Mouse (Mus musculus) left cerebral cortex, adult 18-20 months (tissue): ENCODE data around the gene Tenm2. TPM values are rescaled to one million over a fixed set of nuclear protein-coding genes. Genes with fewer than 3 reads are reported as not detected.

ENCODE experiments used
- DNase-seq, 2 experiments: peaks; one replicate each; pipeline ENCODE4 v3.0.0; 2021 to 2022; ENCODE audit warnings: low spot score in 2 of 2, mixed read lengths in 1 of 2
- total RNA-seq, 2 experiments: library from RNA; stranded (reverse); gene quantifications; 2 replicates each; pipeline ENCODE4 v1.2.3; 2021

Tenm2 gene
- total RNA-seq, 2 experiments from 2014 or later, result 74.9 to 82.1 TPM

DNA sequence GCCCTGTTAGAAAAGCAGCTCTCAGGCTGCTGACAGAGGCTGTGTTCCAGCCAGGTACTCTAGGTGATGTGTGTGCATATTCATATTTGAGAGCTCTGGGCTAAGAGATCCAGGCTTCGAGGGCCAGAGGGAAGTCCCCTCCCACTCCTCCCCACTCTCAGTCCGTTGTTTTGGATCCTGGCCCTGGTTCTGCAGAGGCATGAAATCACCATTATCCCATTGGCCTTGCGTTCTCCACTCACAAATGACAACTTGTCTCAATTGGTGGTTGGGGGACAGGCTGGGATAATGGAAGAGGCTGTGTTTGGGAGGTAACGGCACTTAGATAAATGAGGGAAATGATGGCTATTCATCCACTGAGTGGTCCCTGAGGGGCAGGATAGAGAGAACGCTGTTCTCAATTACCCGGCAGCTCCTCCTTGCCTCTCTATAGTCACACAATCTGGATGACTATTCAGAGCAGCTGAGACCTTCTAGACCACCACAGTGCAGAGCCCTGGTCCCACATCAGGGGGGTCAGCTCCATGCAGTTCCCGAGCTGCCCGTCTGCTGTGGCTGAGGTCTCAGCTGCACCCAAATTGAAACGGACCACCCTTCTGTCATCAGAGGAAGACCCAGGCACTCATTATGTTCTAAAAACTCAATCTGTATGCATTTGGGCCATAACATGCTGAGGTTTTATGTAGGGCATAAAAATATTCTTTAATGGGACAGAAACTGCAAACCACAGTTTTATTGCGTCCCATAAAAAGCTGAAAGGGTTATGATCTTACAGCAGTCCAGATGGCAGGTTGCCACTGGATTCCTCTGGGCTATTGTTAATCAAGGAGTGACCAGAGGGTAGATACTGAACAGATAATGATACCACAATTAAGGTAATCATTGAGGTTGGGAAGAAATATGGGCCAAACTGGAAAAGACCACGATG lies 1226.2 kb downstream of the Tenm2 start:
- no peak for DNase-seq

DNA sequence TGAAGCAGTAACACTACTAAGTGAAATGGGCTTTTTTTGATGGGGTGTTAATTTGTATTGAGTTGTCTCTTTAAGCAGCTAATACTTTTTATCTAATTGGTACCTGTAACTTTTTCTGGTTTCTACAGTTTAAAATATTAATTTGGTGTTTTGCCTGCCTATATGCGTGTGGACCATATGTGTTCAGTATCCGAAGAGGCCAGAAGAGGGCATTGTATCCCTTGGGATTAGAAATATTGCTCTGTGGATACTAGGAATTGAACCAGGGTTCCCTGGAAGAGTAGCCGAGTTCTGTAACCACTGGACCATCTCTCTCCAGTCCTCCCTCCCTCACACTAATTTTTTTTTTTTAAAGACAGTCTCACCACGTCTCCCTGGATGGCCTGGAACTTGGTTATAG lies 1232.9 kb downstream of the Tenm2 start:
- DNase-seq, result no peak

DNA sequence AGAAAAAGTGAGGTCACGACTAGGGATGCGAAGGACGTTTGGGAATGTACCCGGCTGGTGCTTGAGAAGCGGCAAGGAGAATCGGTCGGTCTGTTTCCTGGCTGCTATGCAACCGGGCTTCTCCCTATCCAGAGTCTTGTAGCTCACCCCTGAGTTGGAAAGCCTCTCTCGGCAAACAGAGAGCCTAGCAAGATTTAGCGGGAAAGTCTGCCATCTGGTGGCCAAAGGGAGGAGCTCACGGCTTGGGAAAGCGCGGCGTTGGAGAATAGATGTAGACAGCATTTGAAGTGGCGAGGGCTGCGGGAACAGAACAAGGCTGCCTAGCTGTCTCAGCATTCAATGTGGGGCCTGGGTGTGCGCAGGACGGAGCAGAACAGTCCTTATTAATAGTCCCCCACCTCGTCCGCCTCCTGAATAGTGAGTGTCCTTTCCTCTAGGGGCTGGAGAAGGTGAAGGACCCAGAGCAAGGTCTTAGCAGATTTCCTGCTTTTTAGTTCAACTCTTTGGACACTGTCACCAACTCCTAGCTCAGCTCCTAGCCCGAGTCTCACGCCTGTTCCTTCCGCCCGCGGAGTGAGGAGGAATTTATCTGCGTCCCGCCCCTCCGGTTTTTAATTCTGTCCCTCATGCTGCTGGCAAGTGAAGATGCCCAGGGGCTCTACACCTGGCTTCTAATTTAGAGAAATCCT lies 1234.3 kb downstream of the Tenm2 start:
- peak; percentile 96 for DNase-seq

DNA sequence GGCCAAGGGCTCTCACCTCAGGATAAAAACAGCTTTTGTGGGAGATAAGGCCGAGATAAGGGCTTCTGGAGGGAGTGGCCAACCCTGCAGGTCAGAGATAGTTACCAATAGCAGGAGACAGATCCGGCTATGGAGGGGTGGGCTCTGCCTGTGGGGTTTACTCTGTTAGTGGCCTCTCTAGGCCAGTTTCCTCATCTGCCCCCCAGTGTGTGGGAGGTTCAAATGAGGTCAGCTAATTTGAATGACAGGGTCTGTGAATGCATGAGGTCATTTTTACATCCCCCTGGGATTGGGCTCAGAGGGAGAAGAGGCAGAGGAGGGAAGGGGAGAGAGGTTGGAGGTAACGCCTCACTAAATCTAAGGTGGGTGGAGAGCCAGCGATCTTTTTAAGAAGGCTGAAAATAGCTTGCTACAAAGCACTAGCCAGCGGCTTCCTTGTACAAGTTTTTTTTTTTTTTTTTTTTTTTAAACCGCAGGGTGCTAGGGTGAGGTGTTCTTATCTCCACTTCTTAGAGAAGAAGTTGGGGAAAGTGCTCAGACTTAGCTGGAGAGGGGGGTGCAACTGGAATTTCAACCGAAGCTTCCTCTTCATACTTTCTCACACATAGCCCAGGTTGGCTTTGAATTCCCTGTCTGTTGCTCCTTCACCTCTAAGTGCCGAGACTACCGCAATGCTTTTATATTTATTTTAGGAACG lies 1235.0 kb downstream of the Tenm2 start:
- no peak for DNase-seq

DNA sequence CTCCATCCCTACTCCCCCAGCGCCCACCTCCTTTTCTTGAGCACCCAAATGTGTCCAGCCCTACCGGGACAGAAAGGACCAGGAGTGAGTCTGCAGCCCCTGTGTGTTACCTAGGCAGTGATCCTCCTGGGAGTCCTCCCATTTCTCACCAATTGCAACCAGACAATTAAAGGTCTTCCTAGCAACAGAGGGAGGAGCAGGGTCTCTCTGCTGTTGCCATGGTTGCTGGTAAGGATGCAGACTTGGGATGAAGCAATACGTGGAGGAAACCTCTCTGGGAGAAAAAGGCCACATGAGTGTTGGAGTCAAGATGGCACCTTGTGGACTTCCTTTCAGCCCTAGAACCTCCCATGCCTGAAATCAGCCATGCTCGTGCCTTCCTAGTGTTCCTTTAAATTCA lies 1235.7 kb downstream of the Tenm2 start:
- DNase-seq, result no peak

DNA sequence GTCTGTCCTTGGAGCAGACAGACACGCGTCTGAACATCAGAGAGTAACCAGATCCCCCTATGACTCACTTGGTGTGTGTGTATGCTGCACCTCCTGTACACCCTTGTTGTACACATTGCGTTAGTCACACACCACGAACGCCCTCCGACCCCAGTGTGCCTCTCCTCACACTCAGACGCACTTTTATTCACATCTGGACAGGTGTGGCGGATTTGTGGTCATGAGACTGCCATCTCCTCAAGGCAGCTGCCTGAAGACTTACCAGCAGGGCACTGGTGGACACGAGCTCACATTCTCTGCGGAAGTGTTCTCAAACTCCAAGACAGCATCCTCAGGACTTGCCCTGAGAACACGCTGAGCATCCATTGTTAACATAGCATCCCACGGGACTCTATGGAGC lies 1237.7 kb downstream of the Tenm2 start:
- DNase-seq, result no peak

DNA sequence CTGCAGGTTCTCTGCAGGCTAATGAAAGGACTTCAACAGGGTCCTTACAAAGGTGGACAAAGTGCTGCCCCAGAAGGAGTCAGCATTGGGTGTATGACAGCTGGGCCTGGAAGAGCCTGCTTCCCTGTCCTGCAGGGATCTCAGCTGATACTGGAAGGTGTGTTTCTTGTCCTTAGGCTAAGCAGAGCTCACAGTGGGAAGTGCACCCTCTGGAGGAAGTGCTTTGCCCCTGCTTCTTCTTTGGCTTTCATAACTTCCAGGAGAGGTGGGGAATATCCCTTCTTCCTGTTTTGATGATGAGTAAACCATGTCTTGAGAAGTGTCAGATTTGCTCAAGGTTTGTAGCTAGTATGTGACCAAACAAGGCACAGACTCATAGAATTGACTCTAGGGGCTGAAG lies 1240.5 kb downstream of the Tenm2 start:
- DNase-seq, result no peak

DNA sequence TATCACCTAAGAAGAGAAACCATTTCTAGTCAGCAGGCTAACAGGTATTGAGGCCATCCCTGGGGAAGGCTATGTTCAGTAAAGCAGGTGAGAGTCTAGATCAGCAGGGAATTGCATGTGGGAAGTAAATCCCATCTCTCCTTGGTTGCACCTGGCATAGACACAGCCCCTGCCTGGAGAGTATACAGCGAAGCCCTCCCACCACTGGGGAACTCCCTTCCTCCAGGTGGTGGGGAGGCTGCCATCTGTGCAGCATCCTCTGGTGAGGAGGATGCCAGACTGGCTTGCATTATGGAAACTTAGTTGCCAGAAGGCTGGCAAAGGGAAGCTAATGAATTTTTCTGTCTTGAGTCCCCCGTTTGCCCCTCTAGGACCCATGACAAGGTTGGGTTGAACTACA lies 1243.9 kb downstream of the Tenm2 start:
- DNase-seq, result peak; percentile 64

DNA sequence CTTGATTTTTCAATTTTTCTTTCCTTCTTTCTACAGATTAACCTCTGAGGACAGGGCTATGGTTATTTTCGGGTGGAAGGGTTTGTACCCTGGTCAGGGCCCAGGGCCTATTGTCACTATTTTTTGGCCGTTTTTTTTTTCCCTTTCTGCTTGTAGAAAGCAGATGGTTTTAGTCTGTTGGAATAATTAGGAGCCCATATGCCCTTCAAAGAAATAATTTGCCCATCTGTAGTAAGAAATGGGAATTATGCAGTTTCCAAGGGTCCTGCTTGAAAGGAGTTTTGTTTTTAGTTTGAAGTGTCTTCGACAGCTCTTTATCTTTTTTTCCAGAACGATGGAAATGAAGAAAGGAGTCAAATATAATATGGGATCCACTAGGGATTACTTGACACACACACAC lies 1245.8 kb downstream of the Tenm2 start:
- no peak for DNase-seq

DNA sequence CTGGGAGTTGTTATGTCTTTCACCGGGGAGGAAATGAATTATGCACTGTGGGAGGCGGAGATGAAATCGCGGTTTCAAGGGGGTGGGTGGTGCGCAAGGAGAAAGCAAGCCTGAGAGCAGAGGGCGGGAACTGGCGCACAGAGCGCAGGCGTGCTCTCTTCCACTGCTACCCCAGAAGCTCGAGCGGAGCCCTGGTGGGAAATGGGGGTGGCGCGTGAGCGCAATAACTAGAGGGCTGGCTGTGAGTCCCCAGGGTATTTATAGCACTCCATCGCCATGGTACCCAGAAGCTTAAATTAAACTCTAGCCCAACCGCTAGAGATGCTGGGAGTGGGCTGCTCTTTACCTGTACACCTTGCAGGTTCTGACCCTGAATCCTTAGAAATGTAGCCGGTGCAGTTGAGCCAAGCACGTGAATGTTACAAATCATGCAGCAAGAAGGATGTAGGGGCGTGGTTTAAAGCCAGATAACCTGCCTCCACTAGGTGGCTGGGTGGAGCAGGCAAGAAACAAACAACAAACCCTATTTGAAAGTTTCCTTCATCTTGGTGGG lies 1249.8 kb downstream of the Tenm2 start:
- peak; percentile 80 to 89 for DNase-seq

DNA sequence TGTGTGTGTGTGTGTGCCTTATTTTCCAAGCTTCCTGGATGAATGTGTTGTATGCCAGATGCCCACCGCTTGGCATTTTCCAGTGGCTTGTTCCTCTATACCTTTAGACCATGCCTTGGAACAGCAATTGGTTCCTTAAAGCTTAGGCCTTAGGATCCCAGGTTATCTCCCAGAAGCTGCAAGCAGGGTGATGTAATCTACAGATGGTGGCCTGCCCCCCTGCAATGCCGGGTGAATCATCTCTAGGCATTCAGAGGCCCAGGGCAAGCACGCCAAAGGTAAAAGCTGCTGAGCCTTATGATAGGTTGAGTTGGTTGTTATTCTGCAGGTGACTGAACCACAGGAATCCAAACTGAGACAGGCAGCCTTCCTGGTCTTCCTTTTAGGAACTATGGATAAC lies 1253.0 kb downstream of the Tenm2 start:
- DNase-seq, result no peak

DNA sequence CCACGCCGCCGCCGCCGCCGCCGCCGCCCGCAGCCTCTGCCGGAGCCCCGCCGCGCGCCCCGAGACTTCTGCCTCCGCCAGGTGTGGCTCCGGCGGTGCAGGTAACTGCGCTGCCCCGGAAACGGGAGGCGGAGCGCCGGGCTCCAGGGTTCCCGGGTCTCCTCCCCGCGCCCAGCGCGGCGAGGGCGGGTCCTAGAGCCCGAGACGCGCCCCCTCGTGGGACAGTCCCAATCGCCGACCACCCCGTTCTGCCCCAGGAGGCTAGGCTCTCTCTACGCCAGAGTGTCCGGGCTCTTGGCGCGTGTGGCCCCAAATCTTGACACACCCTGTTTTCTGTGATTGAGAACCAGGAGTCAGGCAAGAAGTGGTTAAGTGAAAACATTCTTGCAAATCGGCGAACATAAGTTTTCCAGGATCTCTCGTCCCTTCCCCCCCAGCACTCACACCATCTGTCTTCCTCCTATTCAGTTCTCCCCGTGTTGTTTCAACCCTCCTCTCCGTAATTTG lies 1255.3 kb downstream of the Tenm2 start, which contains the start of gene Wwc1:
Gene Wwc1 (minus strand): TSS at position 117 of the 507 bp plus-strand sequence.
- peak; percentile 53 to 71 for DNase-seq

DNA sequence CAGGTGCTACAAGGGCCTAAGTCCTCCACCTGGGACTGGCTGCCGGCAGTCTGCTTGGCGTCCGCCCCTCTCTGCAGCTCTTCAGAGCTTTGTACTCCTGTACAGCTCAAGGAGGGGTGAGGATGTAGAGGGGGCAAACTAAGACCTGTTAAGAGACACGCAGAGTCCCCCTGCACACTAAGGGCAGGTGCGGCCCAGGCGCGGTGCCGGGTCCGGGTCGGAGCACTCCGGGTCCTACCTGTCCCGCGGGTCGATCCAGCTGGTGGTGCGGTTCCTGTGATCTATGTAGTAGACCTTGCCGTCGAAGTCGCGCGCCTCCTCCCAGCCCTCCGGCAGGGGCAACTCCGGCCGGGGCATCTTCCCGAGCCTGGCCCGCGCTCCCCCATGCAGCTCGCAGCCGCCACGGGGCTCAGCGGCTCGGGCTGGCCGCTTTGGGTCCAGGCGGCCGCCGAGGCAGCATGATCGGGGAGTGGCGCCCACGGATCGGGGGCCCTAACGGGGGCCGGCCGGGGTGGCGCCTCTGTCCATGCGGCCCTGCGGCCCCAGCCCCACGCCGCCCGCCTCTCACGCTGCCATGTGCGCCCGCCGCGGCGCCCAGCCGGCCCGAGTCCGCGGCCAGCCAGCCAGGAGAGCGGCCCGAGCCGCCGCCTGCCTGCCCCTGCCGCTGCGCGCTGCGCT lies 1255.9 kb downstream of the Tenm2 start:
- DNase-seq, result peak in 1 of 2 experiments; percentile 24

DNA sequence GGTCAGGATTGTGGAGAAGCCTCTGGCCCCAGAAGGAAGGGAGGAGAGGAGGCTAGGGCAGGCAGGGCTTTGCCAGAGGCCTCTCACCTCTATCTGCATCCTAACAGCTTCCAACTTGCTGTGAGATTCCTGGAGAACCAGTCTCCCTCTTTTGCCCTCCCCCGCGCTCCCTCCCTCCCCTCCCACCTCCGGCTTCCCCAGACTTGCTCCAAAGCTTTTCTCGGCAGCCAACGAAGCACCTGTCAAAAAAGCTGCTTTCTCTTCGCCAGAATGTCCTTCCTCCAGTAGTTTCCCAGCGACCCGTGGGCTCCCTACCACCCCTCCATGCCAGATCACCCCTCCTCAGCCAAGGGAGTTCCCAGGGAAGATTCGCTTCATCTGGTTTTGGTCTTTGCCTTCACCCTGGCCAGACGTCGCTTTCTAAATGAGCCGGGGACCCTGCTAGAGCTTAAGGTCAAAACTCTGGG lies 1256.5 kb downstream of the Tenm2 start:
- DNase-seq, result peak in 1 of 2 experiments; percentile 39

DNA sequence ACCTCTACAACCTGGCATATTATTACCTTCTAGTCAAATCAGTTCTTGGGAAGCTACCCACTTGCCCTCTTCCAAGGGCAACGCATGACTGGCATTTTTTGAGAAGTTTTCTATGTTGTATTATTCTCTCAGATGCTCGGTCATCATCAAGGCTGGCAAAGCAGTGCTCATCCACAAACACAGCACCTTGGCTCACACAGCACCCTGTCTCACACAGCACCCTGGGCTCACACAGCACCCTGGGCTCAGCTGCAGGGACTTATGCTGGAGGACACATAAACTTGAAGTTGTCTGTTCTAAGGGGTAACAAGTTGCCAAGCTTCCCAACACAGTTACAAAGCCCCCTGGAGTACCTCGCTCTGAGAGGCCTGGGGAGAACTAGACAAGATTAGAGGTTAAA lies 1258.0 kb downstream of the Tenm2 start:
- no peak for DNase-seq

DNA sequence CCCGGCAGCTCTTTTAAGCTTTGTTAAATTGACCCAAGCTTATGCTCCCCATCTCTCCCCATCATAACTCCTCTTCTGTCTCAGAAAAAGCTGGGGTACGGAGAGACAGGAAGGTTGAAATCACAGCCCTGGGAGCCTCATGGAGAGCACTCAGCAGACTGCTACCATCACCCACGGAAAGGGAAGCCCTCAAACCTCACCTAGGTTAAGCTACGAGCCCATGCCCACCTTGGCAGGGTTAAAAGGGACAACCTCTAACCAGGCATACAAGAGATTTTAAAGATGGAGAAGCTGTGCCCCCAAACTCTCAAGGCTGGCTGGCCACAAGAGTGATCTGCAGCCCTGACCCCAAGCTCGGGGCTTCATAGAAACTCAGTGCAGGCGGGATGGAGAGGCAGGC lies 1258.7 kb downstream of the Tenm2 start:
- DNase-seq, result no peak

DNA sequence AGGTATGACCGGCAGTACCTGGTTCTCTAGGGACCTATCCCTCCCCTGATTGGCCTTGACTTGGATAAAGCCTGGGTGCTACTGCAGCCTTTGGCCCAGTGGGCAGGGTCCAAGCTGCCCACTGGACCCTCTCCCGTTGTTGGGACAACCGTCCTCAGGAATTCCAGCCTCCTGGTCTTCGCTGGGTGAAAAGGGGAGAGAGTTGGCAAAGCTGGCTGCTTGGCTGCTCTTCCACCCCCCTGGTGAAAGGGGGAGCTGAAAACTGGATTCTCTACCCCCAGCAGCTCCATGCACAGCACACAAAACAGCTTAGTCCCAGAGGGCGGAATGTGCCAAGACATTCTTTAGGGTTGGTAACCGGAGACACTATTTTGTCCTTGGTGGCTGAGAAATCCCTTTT lies 1259.3 kb downstream of the Tenm2 start:
- no peak for DNase-seq

DNA sequence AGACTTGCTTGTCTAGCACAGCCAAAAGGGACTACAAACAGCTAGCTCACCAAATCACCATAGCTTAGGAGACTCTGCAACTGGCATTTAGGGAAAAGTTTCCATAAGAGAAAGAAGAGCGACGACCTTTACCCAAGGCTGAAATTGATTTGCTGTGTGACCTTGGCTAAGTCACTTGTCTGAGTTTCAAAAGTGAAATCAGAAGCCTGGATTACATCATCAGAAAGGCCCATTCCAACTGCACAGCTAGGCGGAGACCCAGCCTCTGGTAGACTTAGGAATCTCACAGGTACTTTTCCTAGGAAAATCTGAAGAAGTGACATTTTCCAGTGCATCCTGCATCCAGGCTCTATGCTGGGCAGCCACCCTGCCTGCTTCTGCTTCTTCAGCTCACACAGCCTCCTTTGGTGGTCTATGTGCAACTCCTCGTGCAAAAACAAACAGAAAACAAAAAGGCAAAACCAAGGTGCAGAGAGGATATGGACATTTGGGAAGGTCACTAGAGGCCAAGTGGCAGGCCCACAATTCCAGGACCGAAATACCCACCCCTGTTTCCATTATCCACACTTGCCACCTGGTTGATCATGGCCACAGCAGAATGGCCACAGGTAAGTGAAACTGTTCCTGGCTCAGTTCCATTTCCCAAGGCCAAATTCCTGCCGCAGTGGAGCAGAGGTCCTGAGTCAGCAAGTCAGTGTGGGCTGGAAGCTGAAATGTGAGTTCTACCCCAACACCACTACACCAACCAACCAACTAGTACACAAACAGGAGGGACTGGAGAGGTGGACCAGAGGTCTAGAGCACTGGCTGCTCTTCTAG lies 1260.9 kb downstream of the Tenm2 start:
- DNase-seq, result no peak

DNA sequence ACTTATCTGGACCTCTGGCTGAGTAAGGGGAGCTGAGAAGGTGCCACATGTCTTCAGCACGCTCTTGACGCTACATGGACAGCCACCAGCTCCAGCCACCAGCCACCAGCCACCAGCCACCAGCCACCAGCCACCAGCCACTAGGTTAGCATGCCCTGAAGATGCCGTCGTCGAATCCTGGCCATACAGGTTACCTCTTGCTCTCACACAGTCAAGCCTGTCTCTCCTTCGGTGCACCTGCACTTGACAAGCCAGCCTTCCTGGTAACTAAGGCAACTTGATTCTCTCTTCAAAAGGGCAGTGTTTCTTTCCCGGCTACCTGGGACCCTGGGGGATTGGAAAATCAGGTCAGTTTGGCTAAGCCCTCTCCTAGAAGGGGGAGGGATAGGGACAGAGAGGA lies 1262.6 kb downstream of the Tenm2 start:
- DNase-seq, result no peak
